Mouse (Mus musculus): ENCODE measurements at regions not wholly inside any gene's neighbourhood (a gene's known extent, or its start where the extent isn't known, plus 50 kb on each side); places are given as distances from the start of the nearest gene placed in this dataset.

DNA sequence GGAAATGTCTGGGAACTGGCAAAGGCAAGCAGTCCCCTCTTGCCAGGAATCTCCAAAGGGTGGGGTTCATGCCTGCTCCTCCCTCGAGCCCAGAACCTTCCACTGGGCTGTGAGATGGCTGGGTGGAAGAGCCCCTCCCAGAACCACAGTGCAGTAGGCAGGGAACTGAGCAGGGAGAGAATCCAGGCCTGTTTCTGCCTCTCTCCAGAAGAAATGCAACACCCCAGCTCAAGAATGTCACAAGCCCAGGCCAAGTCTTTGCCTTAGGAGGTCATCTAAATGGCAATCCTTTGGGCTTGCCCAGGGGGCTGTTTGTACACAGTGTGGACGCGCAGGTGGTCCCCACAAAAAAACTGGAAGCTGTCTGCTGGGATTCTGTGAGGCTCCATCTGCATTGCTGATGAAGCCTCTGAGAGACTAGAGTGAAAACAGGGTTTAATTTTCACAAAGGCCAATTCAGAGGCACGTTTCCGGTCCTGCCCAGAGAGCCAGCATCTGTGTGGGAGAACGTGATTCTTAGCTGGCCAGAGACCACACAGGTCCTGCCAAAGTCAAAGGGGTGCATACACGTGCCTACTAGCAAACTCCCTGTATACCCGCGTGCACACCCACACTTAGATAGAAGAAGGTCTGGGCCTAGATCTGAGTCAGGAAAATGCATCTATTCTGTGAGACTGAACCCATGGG, 129.0 kb downstream of the Hmg20a start:
- peak; percentile 36 for DNase-seq (ENCODE audit: low spot score)

- DNase-seq (ENCODE audit: low spot score): peak; percentile 48
Observed at GRCm38 (mm10) chr9:56549774-56550173, 131.4 kb downstream of the Hmg20a start.

DNA sequence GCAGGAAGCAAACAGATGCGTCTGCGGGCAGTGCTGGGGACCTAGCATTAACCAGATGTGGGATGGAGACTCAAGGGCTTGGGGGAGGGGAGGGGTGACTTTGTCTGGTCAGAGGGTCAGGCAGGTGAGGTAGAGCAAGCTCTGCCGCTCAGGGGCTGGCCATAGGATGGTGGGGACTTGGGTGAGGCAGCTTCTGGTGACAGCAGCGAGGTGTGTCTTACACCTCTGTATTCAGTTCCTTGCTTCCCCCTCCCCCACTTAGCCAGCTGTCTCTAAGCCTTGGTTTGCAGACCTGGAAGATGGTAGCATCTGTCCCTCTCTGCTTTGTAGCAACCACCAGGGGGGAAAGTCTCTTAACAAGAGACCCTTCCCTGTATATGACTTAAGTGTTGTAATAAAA, 131.8 kb downstream of the Hmg20a start:
- DNase-seq (ENCODE audit: low spot score): no peak

DNA sequence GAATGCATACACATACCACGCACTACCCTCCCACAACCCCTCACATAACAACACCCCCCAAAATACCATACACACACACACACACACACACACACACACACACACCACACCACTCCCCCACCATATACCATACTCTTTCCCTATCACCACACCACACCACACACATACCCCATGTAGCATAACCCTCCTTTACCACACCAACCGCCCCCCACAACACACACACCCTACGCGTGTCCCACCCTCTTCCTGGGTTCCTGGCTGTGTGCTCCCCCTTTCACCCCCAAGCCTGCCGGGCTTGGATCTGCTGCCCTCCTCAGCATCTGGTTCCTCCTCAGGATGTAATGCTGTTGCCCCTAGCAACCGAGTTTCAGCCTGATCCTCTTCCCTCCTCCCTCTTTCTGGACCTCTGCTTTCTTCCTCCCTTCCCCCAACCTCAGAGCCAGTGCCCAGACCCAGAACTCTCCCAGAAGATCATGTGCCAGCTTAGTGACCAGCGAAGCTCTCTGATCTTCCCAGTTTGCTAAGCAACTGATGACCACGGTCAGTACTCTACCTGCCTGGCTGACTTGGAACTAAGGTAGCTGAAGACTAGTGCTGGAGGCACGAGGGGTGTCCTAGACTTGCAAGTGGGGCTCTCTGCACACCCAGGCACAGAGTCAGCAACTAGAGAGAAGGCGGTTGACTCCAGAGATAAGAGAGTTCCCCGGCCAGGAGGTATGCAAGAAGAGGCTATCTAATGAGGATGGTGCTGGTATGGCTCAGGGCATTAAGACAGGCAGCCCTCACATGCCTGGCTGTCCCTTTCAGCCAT, 133.2 kb downstream of the Hmg20a start:
- no peak for DNase-seq (ENCODE audit: low spot score)

DNA sequence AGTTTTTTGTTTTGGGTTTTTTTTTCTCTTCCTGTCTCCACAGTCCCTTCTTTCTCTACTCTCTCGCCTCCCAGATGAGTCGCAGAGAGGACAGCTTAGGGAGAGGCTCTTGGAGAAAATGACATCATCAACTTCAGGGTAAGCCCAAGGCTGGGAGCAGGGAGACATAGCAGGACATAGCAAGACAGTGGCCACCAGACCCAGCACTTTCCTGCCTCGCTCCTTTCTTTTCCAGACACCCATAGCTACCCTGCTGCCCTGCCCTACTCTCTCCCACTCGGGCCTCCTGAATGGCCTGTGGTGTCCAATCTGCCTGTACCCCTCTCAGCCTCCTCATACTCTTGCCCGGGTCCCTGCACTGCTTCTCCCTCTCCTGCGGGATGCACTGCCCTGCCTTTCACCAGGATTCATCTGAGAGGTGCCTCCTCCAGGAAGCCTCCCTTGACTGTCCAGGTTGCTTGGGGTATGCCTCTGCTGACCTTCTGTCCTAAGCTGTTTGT, 133.8 kb downstream of the Hmg20a start:
- DNase-seq (ENCODE audit: low spot score): peak; percentile 16

DNA sequence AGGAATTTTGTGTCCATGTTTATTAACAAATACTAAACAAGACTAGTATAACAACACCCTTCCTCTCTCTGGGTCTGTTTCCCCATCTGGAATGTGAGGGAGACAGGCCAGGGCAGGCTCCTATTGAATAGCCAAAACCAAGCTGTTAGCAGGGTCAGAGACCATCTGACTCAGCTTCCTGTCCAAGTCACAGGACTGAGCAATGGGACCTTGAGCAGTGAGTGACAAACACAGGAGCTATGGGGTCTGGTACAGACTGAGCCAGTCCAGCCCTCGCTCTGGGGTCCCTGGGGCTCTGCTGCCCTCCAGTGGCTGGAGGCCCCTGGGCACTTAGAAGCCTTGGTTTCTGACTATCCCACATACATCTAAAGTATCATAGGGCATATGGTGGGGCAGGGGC, 134.4 kb downstream of the Hmg20a start:
- peak; percentile 87 for DNase-seq (ENCODE audit: low spot score)

DNA sequence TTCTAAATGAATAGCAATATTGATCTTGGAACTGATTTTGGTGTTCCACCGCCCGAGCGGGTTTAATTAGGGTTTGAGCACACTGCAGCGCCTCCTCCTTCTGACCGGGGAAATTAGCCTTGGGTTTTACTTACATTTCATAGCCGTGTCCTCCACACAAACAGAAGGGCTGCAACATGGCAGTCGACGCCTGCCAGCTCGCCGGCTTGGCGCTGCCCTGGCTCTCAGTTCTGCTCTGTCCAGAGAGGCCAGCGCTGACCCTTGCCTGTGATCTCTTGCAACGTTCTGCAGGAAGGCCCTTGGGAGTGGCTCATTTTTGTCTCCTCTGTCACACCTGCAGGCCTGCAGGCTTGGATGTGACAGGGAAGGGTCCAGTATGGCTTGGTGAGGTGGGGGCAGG, 135.2 kb downstream of the Hmg20a start:
- DNase-seq (ENCODE audit: low spot score): no peak

GRCm38 (mm10) chr9:56554096-56554495, 135.7 kb downstream of the Hmg20a start:
- no peak for DNase-seq (ENCODE audit: low spot score)

- DNase-seq (ENCODE audit: low spot score): no peak
Observed at GRCm38 (mm10) chr9:56559618-56560144, 141.3 kb downstream of the Hmg20a start.

- no peak for DNase-seq (ENCODE audit: low spot score)
Observed at GRCm38 (mm10) chr9:56562440-56562839, 144.0 kb downstream of the Hmg20a start.

DNA sequence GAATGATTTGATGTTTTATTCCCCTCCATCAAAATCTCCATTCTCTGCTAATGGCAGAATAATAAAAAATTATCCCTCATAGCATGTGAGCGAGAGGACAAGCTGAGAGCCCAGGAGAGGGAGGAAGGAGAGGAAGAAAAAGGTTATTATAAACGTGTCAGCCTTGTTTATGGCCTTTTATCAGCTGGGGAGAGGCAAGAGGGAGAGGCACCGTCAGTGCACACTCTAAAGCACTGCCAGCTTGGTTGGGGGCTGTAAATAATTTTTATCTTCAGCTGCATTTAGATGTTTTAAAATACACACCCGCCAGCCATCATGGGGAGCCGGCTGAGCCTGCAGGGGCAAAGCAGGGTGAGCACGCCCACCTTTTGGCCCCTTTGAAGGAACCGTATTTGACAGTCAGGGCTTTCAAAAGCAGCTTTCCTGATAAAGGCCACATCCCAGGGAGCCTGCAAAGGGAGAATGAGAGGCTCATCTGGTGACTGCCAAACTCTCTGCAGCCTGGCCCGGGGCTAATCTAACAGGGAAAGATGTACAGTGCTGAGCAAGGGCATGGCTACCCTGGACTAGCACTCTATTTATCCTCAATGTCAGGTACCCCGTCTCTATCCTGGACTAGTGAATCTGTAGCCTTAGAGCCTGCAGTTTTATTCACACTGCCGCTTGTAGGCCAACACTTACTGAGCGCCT, 145.8 kb downstream of the Hmg20a start:
- no peak for DNase-seq (ENCODE audit: low spot score)

Data from heart, adult 8-10 months (tissue).